Mouse (Mus musculus) heart, embryonic 11.5 days (tissue): ENCODE measurements around the gene Magea8. TPM values are rescaled to one million over a fixed set of nuclear protein-coding genes. Genes with fewer than 3 reads are reported as not detected.
"Not testable (repeated sequence)": the region's sequence is repeated elsewhere in the genome, so short reads cannot be mapped to it uniquely, and the experiment has no call there.

ENCODE experiments used
- ATAC-seq: fragments of 200-750 bp; cut with Nextera tagmentation; replicated peaks from 2 replicates; pipeline ENCODE4 v1.8.0; 2017; ENCODE audit warnings: moderate library complexity; ENCODE audit not compliant: insufficient number of reproducible peaks, low FRiP score, low TSS enrichment
- H3K27ac ChIP-seq: fragments of 300-500 bp; sonication (generic); 2 replicates; pipeline ENCODE4 v1.5.1; 2014; ENCODE audit warnings: mild to moderate bottlenecking, low read depth, low read length
- H3K27me3 ChIP-seq: fragments of 300-500 bp; sonication (generic); 2 replicates; pipeline ENCODE4 v1.6.1; 2014; ENCODE audit warnings: mild to moderate bottlenecking, low read length, mixed read lengths; ENCODE audit not compliant: control insufficient read depth, insufficient read depth
- H3K36me3 ChIP-seq: fragments of 300-500 bp; sonication (generic); 2 replicates; pipeline ENCODE4 v1.6.1; 2014; ENCODE audit warnings: mild to moderate bottlenecking, low read length, moderate library complexity, mixed read lengths; ENCODE audit not compliant: control insufficient read depth, insufficient read depth
- H3K4me1 ChIP-seq: fragments of 300-500 bp; sonication (generic); 2 replicates; pipeline ENCODE4 v1.6.1; 2014; ENCODE audit warnings: low read length; ENCODE audit not compliant: control insufficient read depth, insufficient read depth
- H3K4me2 ChIP-seq: fragments of 300-500 bp; sonication (generic); 2 replicates; pipeline ENCODE4 v1.6.1; 2014; ENCODE audit warnings: mild to moderate bottlenecking, moderate library complexity
- H3K4me3 ChIP-seq: fragments of 300-500 bp; sonication (generic); 2 replicates; pipeline ENCODE4 v1.5.1; 2014; ENCODE audit warnings: low read depth, low read length
- H3K9ac ChIP-seq: fragments of 300-500 bp; sonication (generic); 2 replicates; pipeline ENCODE4 v1.6.1; 2014; ENCODE audit warnings: mild to moderate bottlenecking, low read depth, low read length, moderate library complexity
- H3K9me3 ChIP-seq: fragments of 300-500 bp; sonication (generic); replicated peaks from 2 replicates; pipeline ENCODE4 v1.6.1; 2016; ENCODE audit warnings: low read length; ENCODE audit not compliant: control insufficient read depth
- WGBS: fragments of 180-500 bp; shearing (Covaris S2); extraction: QIAGEN DNeasy Blood & Tissue Kit; methylation state at CpG from one replicate; pipeline ENCODE4 v1.1.7; 2014; ENCODE audit not compliant: insufficient replicate concordance; 5-methylcytosine and 5-hydroxymethylcytosine counted together
- polyA plus RNA-seq: library from polyadenylated mRNA; unstranded; fragments of >200 nt; fragmentation: Nextera tagmentation; extraction: Ambion mirVana; gene quantifications from 2 replicates; pipeline ENCODE4 v1.2.1, GENCODE M21; 2014

Magea8 gene
- polyA plus RNA-seq, result not detected in 2 replicates

- not testable (repeated sequence) for ATAC-seq, H3K27me3 ChIP-seq, H3K4me2 ChIP-seq, H3K9me3 ChIP-seq, H3K4me3 ChIP-seq, H3K4me1 ChIP-seq, H3K27ac ChIP-seq, H3K36me3 ChIP-seq, H3K9ac ChIP-seq
- WGBS, result 82% methylated on average over 11 of the region's 11 CpGs
These were observed at the start of gene Magea8 for GRCm38 (mm10) chrX:154995750-154996149. Gene Magea8, minus strand, starts transcription at chrX:154995850.

GRCm38 (mm10) chrX:154949405-154949804 is 46.2 kb downstream of the Magea8 start, which contains the start of gene Magea3:
Gene Magea3, minus strand, starts transcription at chrX:154949505.
- not testable (repeated sequence) for H3K4me1 ChIP-seq, ATAC-seq, H3K36me3 ChIP-seq, H3K27ac ChIP-seq, H3K4me3 ChIP-seq, H3K4me2 ChIP-seq, H3K9ac ChIP-seq, H3K27me3 ChIP-seq, H3K9me3 ChIP-seq
- 38% methylated on average over 1 of the region's 1 CpGs for WGBS

DNA sequence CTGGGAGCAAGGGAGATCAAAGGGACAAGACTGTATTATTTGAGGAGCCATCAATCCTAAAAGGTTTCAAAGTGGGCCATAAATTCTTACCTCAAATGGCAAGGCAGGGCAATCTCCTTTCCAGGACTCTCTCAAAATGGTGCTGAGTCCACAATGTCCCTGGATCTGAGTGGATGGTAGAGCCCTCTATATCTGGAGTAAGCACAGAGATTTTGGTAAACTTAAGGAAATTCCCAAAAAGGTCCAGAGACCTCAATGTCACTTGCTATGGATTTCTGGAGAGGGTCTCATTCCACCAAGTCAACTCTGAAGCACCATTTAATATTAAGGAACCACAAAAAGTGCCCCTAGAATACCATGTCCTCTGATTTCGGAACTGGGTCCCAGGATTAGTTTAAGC is 59.8 kb downstream of the Magea8 start, which contains the start of gene Magea6:
Gene Magea6, minus strand, starts transcription at position 101 of the 400 bp plus-strand sequence.
- H3K4me3 ChIP-seq, H3K9me3 ChIP-seq, H3K36me3 ChIP-seq, H3K27me3 ChIP-seq, H3K4me1 ChIP-seq, H3K9ac ChIP-seq, H3K4me2 ChIP-seq, ATAC-seq, H3K27ac ChIP-seq: not testable (repeated sequence)
- 72% methylated on average over 1 of the region's 1 CpGs for WGBS

Other genes starting within 250 kb of the Magea8 start
- gene Cldn34b1, start 105.6 kb downstream of the Magea8 start, polyA plus RNA-seq, result not detected in 2 replicates
- not detected in 2 replicates for gene Magea6, start 59.9 kb downstream of the Magea8 start, polyA plus RNA-seq
- not detected in 2 replicates for gene Magea3, start 46.3 kb downstream of the Magea8 start, polyA plus RNA-seq
- not detected in 2 replicates for gene Magea5, start 67.3 kb upstream of the Magea8 start, polyA plus RNA-seq
- not detected in 2 replicates for gene Magea1, start 93.9 kb upstream of the Magea8 start, polyA plus RNA-seq
- not detected in 2 replicates for gene Magea2, start 97.8 kb upstream of the Magea8 start, polyA plus RNA-seq
- gene Cldn34b2, start 132.6 kb upstream of the Magea8 start, polyA plus RNA-seq, result not detected in 2 replicates
- gene Sat1, start 220.6 kb upstream of the Magea8 start, polyA plus RNA-seq, result 79.2 and 80.5 TPM in 2 replicates